Mouse (Mus musculus) kidney, postnatal 25 days (tissue): ENCODE measurements around the gene Myh3.

Experiments
- DNase-seq, 2 experiments: peaks; one replicate each; pipeline ENCODE4 v3.0.0; 2021; ENCODE audit warnings: mixed read lengths in 2 of 2

The Myh3 gene

DNA sequence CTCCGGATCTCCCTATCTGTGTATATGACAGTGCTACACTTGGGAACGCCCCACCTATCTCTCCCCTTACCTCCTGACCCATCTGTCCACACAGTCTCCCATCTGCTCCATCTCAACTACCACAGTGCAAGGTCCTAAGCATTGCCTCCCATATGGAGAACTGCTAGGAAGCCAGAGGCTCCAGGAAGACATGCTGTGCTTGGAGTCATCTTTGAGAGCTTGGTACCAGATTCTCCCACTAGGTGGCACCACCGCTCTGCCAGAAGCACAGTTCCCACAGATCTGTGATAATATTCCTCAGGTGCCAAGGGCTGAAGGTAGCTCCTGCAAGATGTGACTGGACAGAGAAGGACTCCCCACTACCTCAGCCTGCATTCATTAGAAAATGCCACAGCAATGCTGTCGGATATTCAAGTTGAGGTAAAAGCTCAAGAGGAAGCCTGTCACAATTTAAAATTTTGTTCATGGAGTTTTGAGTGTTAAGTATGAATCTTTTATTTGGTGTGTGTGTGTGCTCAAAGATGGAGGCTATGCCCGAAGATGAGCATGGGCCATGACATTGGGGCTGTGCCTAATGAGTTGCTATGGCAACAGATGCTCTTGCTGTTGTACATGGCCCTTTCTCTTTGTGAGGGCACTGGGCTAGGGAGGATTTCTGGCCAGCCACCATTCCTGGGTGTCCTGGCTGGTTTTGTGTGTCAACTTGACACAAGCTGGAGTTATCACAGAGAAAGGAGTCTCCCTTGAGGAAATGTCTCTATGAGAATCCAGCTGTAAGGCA lies 32.3 kb downstream of the Myh3 start:
- peak; percentile 51 to 86 for DNase-seq

- peak in 1 of 2 experiments; percentile 81 for DNase-seq
Measured at GRCm38 (mm10) chr11:67112019-67112850, 34.1 kb downstream of the Myh3 start.

GRCm38 (mm10) chr11:67112851-67113202 lies 34.7 kb downstream of the Myh3 start:
- DNase-seq: peak; percentile 49 to 77

GRCm38 (mm10) chr11:67113381-67113780 lies 35.3 kb downstream of the Myh3 start:
- no peak for DNase-seq

- no peak for DNase-seq
Measured at GRCm38 (mm10) chr11:67114261-67114660, 36.2 kb downstream of the Myh3 start.

- no peak for DNase-seq
Measured at GRCm38 (mm10) chr11:67114901-67115300, 36.8 kb downstream of the Myh3 start.

- DNase-seq: no peak
Measured at GRCm38 (mm10) chr11:67116725-67117124, 38.6 kb downstream of the Myh3 start.

- DNase-seq: no peak
Measured at GRCm38 (mm10) chr11:67119539-67120070, 41.5 kb downstream of the Myh3 start.

DNA sequence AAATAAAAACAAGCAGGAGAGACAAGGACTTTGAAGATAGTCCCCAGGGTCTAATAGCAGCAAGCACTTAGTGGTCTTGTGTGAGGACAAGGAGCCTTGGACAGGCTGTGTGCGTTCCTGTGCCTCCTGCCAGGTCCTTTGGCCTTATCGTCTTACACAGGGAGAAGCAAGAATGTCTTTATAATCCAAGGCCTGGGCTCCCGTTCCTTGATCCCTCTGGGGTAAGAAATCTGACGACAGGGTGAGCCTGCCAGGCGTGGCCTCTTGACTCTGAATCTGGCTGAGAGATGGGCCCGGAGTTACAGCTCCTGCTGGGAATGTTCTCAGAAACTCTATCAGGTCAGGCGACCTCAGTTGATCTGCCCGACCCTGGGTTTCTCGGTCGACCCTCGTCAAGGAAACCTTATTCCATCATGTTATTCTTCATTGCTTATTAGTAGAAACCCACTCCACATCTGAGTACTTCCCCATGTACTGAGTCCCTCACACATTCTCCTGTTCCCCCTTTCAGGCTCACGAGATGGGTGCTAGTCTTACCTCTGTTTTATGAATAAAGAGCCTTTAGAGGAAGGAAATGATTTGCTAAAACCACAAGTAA lies 42.7 kb downstream of the Myh3 start:
- no peak for DNase-seq

DNA sequence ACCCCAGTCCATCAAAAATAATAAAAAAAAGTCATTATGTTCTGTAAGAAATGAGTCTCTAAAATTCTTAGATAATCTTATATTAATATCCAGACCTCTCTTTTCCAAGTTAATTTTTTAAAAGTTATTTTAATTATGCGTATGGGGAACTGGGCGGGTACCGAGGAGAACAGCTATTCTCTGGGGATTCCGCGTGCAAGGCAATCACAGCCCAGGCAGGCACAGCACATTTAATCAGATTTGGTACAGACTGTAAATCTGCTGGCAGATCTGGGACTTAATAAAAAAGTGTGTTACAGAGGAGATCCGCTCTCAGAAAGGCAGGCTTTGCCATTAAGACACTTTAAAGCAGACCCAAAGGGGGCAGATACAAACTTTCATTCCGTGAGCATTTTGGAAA lies 46.8 kb downstream of the Myh3 start:
- no peak for DNase-seq

DNA sequence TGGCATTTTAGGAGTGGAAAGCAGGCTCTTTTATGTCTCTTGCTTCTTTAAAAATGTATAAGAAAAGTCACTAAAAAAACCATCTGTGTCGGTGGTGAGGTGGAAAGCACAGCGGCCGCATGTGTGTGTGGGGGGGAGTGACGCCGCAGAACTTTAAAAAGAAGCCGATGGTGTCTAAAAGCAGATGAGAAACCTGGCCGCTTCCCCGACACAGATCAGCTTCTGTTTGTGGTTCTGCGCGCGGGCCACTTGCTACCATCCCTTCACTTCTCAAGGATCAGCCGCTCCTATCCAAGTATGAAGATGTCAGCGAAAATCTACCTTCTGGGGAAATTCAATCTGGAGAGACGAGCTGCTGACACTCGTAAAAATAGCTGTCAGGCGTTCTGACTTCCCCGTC lies 47.3 kb downstream of the Myh3 start:
- DNase-seq: no peak

GRCm38 (mm10) chr11:67133526-67133925 lies 55.4 kb downstream of the Myh3 start:
- DNase-seq: no peak

- no peak for DNase-seq
Measured at GRCm38 (mm10) chr11:67134654-67135053, 56.6 kb downstream of the Myh3 start.

GRCm38 (mm10) chr11:67135532-67135931 lies 57.4 kb downstream of the Myh3 start:
- no peak for DNase-seq

DNA sequence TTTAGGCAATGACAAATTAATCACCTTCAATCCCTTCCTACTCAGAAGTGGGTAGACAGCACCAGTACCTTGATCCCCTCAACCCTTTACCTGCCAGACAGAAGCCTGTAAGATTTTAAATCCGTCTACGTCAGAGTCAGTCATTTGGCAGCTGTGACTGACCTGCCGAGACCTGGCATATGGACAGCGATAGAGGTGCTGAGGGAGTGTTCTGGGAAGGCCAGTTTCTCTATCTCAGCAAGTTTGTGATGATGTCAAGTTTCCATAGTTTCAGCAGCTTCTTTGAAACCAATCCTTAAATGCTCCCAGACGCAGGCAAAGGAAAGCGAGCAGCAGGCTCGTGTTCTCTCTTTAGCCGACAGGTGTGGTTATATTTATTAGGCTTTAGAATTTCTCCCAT lies 61.5 kb downstream of the Myh3 start:
- no peak for DNase-seq

- no peak for DNase-seq
Measured at GRCm38 (mm10) chr11:67140175-67140574, 62.1 kb downstream of the Myh3 start.

- no peak for DNase-seq
Measured at GRCm38 (mm10) chr11:67141031-67141430, 62.9 kb downstream of the Myh3 start.

DNA sequence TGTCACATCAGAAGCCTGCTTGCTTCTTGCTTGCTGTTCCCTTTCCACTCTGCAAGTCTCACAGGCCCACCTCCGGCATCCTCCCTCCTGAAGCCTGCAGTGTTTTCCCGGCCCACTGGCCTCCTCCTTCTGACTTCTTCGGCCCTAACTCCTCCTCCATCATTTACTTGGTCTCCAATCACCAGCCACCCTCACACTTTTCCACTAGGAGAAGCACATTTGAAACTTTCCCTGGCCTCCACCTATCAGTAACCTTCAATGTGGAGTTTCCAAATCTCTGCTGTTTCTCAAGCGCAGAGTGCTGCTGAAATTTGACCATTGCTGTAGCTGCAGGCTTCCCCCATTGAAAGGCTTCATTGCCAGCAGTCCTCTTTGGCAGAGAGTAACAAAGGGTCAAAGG lies 63.9 kb downstream of the Myh3 start:
- no peak for DNase-seq

- DNase-seq: no peak
Measured at GRCm38 (mm10) chr11:67143065-67143464, 65.0 kb downstream of the Myh3 start.

DNA sequence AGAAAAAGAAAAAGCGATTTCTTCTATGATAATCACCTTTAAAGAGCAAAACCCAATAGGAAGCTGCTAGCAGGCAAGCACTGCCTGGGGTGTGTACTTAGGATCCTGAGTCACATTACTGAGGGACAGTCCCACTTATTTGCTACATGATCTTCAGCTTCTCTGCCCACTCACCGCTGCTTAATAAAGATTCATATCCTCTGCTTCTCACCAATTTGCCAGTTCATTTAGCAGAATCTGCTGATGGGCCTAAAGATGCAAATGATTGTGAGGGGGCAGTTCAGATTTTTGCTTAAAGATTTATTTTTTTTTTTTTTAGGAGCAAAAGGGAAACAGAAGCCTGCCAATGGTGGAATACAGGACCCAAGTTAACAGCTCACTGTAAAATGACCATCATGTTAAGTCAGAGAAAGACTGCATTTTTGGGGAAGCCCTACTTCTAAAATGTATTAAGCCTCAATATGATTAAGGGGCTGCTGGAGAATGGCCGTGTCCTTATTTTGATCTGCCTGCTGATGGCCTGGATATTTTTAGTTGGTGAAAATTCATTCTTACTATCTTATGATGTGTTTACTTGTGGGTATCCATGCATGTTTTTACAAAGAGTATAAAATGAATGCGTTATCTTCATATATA lies 65.9 kb downstream of the Myh3 start:
- DNase-seq: no peak

DNA sequence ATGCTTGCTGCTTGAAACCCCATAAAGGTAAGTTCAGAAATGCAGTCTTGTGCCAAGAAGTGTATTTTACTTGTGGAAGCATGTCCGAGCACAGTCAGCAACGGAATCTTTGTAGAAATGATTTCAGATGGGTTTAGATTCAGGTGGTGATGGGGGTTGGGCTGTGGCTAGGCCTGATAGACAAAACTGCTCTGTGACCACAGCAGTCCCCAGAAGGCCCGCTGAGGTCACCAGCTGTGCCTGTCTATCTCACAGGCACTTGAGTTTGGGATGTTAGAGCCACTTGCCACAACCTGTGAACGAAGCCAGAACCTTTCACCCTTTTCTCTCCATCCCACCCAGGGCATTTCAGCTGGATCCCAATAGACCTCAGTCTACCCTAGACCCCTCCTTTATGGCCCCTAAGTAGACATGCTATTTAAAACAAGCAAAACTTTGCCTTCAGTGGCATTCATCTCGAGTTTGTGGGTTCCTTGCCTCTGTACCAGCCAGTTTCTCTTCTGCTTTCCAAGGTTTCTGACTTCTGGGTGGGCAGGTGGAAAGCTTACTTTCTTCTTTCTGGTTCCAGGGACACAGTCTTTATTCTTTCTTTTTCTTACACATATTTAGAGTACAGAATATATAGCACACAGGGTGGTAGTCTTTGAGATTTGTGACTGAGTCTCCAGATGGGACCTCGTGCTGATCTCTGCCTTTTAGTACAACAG lies 66.6 kb downstream of the Myh3 start:
- no peak for DNase-seq
